Mouse (Mus musculus): Measurements from ENCODE around the gene Gga1. TPM values are rescaled to one million over a fixed set of nuclear protein-coding genes. Genes with fewer than 3 reads are reported as not detected.

The Gga1 gene
- polyA plus RNA-seq, 1 experiment: 198 TPM

- Histone ChIP-seq H3K4me1 (peaks cover 94% of the 10 kb centered on the region), H3K36me3 (replicated peaks; ENCODE audit: low read length) (peaks cover 94% of the 10 kb centered on the region), H3K4me3 (replicated peaks) (no peak overlapping the region), H3K9me3 (no peaks in the 10 kb centered on the region), H3K27me3 (replicated peaks) (no peaks in the 10 kb centered on the region)
- TF ChIP-seq GATA1 (IDR thresholded peaks at IDR 0.05; ENCODE audit: borderline replicate concordance, low read length): no peak
- TF ChIP-seq FLI1 (IDR thresholded peaks at IDR 0.05; ENCODE audit: low read length): no peak
Observed at GRCm38 (mm10) chr15:78892440-78892839, 15.4 kb downstream of the Gga1 start.

GRCm38 (mm10) chr15:78894726-78895125 lies 17.7 kb downstream of the Gga1 start:
- Histone ChIP-seq H3K27me3 (replicated peaks) (no peaks in the 10 kb centered on the region), H3K4me1 (peaks cover 95% of the 10 kb centered on the region), H3K9me3 (no peaks in the 10 kb centered on the region), H3K4me3 (replicated peaks) (peak overlapping the region; percentile 91), H3K36me3 (replicated peaks; ENCODE audit: low read length) (peaks cover 74% of the 10 kb centered on the region)
- TF ChIP-seq FLI1 (IDR thresholded peaks at IDR 0.05; ENCODE audit: low read length) (no peak), GATA1 (IDR thresholded peaks at IDR 0.05; ENCODE audit: borderline replicate concordance, low read length) (no peak)

- Histone ChIP-seq H3K9me3 (no peaks in the 10 kb centered on the region), H3K4me1 (peaks cover 88% of the 10 kb centered on the region), H3K4me3 (replicated peaks) (peak overlapping the region; percentile 91), H3K36me3 (replicated peaks; ENCODE audit: low read length) (peaks cover 64% of the 10 kb centered on the region), H3K27me3 (replicated peaks) (no peaks in the 10 kb centered on the region)
- TF ChIP-seq GATA1 (IDR thresholded peaks at IDR 0.05; ENCODE audit: borderline replicate concordance, low read length) (no peak), FLI1 (IDR thresholded peaks at IDR 0.05; ENCODE audit: low read length) (no peak)
Observed at GRCm38 (mm10) chr15:78895741-78896140, 18.8 kb downstream of the Gga1 start.

GRCm38 (mm10) chr15:78896149-78896548 lies 19.2 kb downstream of the Gga1 start:
- Histone ChIP-seq H3K4me1 (peaks cover 88% of the 10 kb centered on the region), H3K36me3 (replicated peaks; ENCODE audit: low read length) (peaks cover 63% of the 10 kb centered on the region), H3K4me3 (replicated peaks) (peak overlapping the region; percentile 91), H3K27me3 (replicated peaks) (no peaks in the 10 kb centered on the region), H3K9me3 (no peaks in the 10 kb centered on the region)
- no peak for TF ChIP-seq GATA1 (IDR thresholded peaks at IDR 0.05; ENCODE audit: borderline replicate concordance, low read length)
- TF ChIP-seq FLI1 (IDR thresholded peaks at IDR 0.05; ENCODE audit: low read length): no peak

- Histone ChIP-seq H3K27me3 (replicated peaks) (no peaks in the 10 kb centered on the region), H3K9me3 (no peaks in the 10 kb centered on the region), H3K4me3 (replicated peaks) (peak overlapping the region; percentile 99), H3K4me1 (peaks cover 88% of the 10 kb centered on the region), H3K36me3 (replicated peaks; ENCODE audit: low read length) (peaks cover 62% of the 10 kb centered on the region)
- no peak for TF ChIP-seq FLI1 (IDR thresholded peaks at IDR 0.05; ENCODE audit: low read length)
- no peak for TF ChIP-seq GATA1 (IDR thresholded peaks at IDR 0.05; ENCODE audit: borderline replicate concordance, low read length)
Observed at GRCm38 (mm10) chr15:78897488-78897887, 20.5 kb downstream of the Gga1 start.

GRCm38 (mm10) chr15:78898507-78899001 lies 21.6 kb downstream of the Gga1 start:
- Histone ChIP-seq H3K4me1 (peaks cover 88% of the 10 kb centered on the region), H3K4me3 (replicated peaks) (peak overlapping the region; percentile 99)
- no peak for TF ChIP-seq GATA1 (IDR thresholded peaks at IDR 0.05; ENCODE audit: borderline replicate concordance, low read length)
- no peak for TF ChIP-seq FLI1 (IDR thresholded peaks at IDR 0.05; ENCODE audit: low read length)

GRCm38 (mm10) chr15:78899409-78899739 lies 22.4 kb downstream of the Gga1 start, which contains the start of gene Gm49510:
TSS of gene Gm49510 (plus strand) at chr15:78899667.
- no peaks in the 10 kb centered on the region for H3K9me3 ChIP-seq
- peaks cover 88% of the 10 kb centered on the region for H3K4me1 ChIP-seq
- H3K27me3 ChIP-seq (replicated peaks): no peaks in the 10 kb centered on the region
- peak within 1 kb of the TSS; percentile 99 for H3K4me3 ChIP-seq (replicated peaks)
- no peak for TF ChIP-seq FLI1 (IDR thresholded peaks at IDR 0.05; ENCODE audit: low read length)
- TF ChIP-seq GATA1 (IDR thresholded peaks at IDR 0.05; ENCODE audit: borderline replicate concordance, low read length): no peak
- H3K36me3 ChIP-seq (replicated peaks; ENCODE audit: low read length): peaks cover 62% of the 10 kb centered on the region

More at GRCm38 (mm10) chr15:78898507-78899001, 21.6 kb downstream of the Gga1 start:
- Histone ChIP-seq H3K27me3 (replicated peaks) (no peaks in the 10 kb centered on the region), H3K9me3 (no peaks in the 10 kb centered on the region), H3K36me3 (replicated peaks; ENCODE audit: low read length) (peaks cover 62% of the 10 kb centered on the region)

GRCm38 (mm10) chr15:78899740-78900584 lies 23.0 kb downstream of the Gga1 start, which contains the start of gene Sh3bp1:
TSS of gene Sh3bp1 (plus strand) at chr15:78899768.
- Histone ChIP-seq H3K4me3 (replicated peaks) (peak within 1 kb of the TSS; percentile 99), H3K9me3 (no peaks in the 10 kb centered on the region), H3K4me1 (peaks cover 88% of the 10 kb centered on the region), H3K36me3 (replicated peaks; ENCODE audit: low read length) (peaks cover 68% of the 10 kb centered on the region), H3K27me3 (replicated peaks) (no peaks in the 10 kb centered on the region)
- TF ChIP-seq GATA1 (IDR thresholded peaks at IDR 0.05; ENCODE audit: borderline replicate concordance, low read length): no peak

- TF ChIP-seq GATA1 (IDR thresholded peaks at IDR 0.05; ENCODE audit: borderline replicate concordance, low read length) (no peak), FLI1 (IDR thresholded peaks at IDR 0.05; ENCODE audit: low read length) (no peak)
- Histone ChIP-seq H3K27me3 (replicated peaks) (no peaks in the 10 kb centered on the region), H3K4me3 (replicated peaks) (peak overlapping the region; percentile 99), H3K36me3 (replicated peaks; ENCODE audit: low read length) (peaks cover 68% of the 10 kb centered on the region), H3K9me3 (no peaks in the 10 kb centered on the region), H3K4me1 (peaks cover 85% of the 10 kb centered on the region)
Observed at GRCm38 (mm10) chr15:78900585-78901421, 23.8 kb downstream of the Gga1 start.
